Mouse (Mus musculus): Measurements from ENCODE around the gene Ahnak2. TPM values are rescaled to one million over a fixed set of nuclear protein-coding genes. Genes with fewer than 3 reads are reported as not detected.

The Ahnak2 gene
- polyA plus RNA-seq, 1 experiment from 2014 or later = 0.48 TPM

- Histone ChIP-seq H3K36me3 (no peaks in the 10 kb centered on the region), H3K4me1 (peaks cover 24% of the 10 kb centered on the region), H3K4me2 (replicated peaks) (peak overlapping the region; percentile 100), H3K27ac (no peak overlapping the region), H3K27me3 (peaks cover 59% of the 10 kb centered on the region), H3K9me3 (replicated peaks) (no peaks in the 10 kb centered on the region), H3K4me3 (peak overlapping the region; percentile 66; the same call in 1 of the 2 replicates), H3K9ac (no peak overlapping the region; the same call in 1 of the 2 replicates)
- 20% methylated on average over 3 of the region's 3 CpGs for WGBS
- ATAC-seq (ENCODE audit: low FRiP score) = no peak
Observed at GRCm38 (mm10) chr12:112802917-112803316, 460 bp upstream of the Ahnak2 start.

GRCm38 (mm10) chr12:112800476-112800875 lies 2.0 kb downstream of the Ahnak2 start:
- H3K27ac ChIP-seq = no peak overlapping the region
- ATAC-seq (ENCODE audit: low FRiP score) = peak; percentile 47; the same call in 1 of the 2 replicates

GRCm38 (mm10) chr12:112799237-112799970 lies 3.1 kb downstream of the Ahnak2 start:
- H3K36me3 ChIP-seq = no peaks in the 10 kb centered on the region
- no peak overlapping the region for H3K9ac ChIP-seq
- whole genome bisulfite sequencing = 84% methylated on average over 10 of the region's 10 CpGs
- no peak overlapping the region for H3K4me2 ChIP-seq (replicated peaks)
- H3K4me3 ChIP-seq = no peak overlapping the region
- no peak for ATAC-seq (ENCODE audit: low FRiP score)
- H3K27me3 ChIP-seq = peaks cover 47% of the 10 kb centered on the region
- H3K4me1 ChIP-seq = peaks cover 35% of the 10 kb centered on the region
- no peak overlapping the region for H3K27ac ChIP-seq
- no peaks in the 10 kb centered on the region for H3K9me3 ChIP-seq (replicated peaks)

More at GRCm38 (mm10) chr12:112800476-112800875, 2.0 kb downstream of the Ahnak2 start:
- H3K4me1 ChIP-seq = peaks cover 34% of the 10 kb centered on the region
- WGBS = 12% methylated on average over 4 of the region's 4 CpGs
- no peak overlapping the region for H3K4me2 ChIP-seq (replicated peaks)
- H3K36me3 ChIP-seq = no peaks in the 10 kb centered on the region
- H3K27me3 ChIP-seq = peaks cover 50% of the 10 kb centered on the region
- no peaks in the 10 kb centered on the region for H3K9me3 ChIP-seq (replicated peaks)
- H3K9ac ChIP-seq = no peak overlapping the region
- no peak overlapping the region for H3K4me3 ChIP-seq

- ATAC-seq (ENCODE audit: low FRiP score) = no peak
- no peak overlapping the region for H3K4me2 ChIP-seq (replicated peaks)
- peaks cover 47% of the 10 kb centered on the region for H3K27me3 ChIP-seq
- WGBS = 76% methylated on average over 5 of the region's 5 CpGs
- no peaks in the 10 kb centered on the region for H3K36me3 ChIP-seq
- H3K4me3 ChIP-seq = no peak overlapping the region
- no peak overlapping the region for H3K27ac ChIP-seq
- no peak overlapping the region for H3K9ac ChIP-seq
- H3K4me1 ChIP-seq = peaks cover 39% of the 10 kb centered on the region
- no peaks in the 10 kb centered on the region for H3K9me3 ChIP-seq (replicated peaks)
Observed at GRCm38 (mm10) chr12:112798716-112799115, 3.7 kb downstream of the Ahnak2 start.

- no peak overlapping the region for H3K9ac ChIP-seq
- H3K4me1 ChIP-seq = peaks cover 39% of the 10 kb centered on the region
- peaks cover 47% of the 10 kb centered on the region for H3K27me3 ChIP-seq
- H3K4me2 ChIP-seq (replicated peaks) = no peak overlapping the region
- H3K36me3 ChIP-seq = no peaks in the 10 kb centered on the region
- no peak overlapping the region for H3K4me3 ChIP-seq
- H3K9me3 ChIP-seq (replicated peaks) = no peaks in the 10 kb centered on the region
- WGBS = 47% methylated on average over 5 of the region's 5 CpGs
- H3K27ac ChIP-seq = no peak overlapping the region
- ATAC-seq (ENCODE audit: low FRiP score) = no peak
Observed at GRCm38 (mm10) chr12:112798332-112798681, 4.2 kb downstream of the Ahnak2 start.

GRCm38 (mm10) chr12:112797672-112798331 lies 4.7 kb downstream of the Ahnak2 start:
- ATAC-seq (ENCODE audit: low FRiP score) = no peak
- H3K27ac ChIP-seq = no peak overlapping the region
- no peak overlapping the region for H3K4me3 ChIP-seq
- H3K4me1 ChIP-seq = peaks cover 38% of the 10 kb centered on the region
- no peak overlapping the region for H3K4me2 ChIP-seq (replicated peaks)
- no peaks in the 10 kb centered on the region for H3K36me3 ChIP-seq
- peaks cover 43% of the 10 kb centered on the region for H3K27me3 ChIP-seq
- WGBS = 62% methylated on average over 15 of the region's 15 CpGs
- no peak overlapping the region for H3K9ac ChIP-seq
- no peaks in the 10 kb centered on the region for H3K9me3 ChIP-seq (replicated peaks)

- Histone ChIP-seq H3K4me2 (replicated peaks) (no peak overlapping the region), H3K9ac (no peak overlapping the region; the same call in 1 of the 2 replicates), H3K9me3 (replicated peaks) (no peaks in the 10 kb centered on the region), H3K4me3 (no peak overlapping the region), H3K4me1 (peaks cover 28% of the 10 kb centered on the region), H3K27ac (no peak overlapping the region), H3K27me3 (peaks cover 34% of the 10 kb centered on the region), H3K36me3 (no peaks in the 10 kb centered on the region)
- ATAC-seq (ENCODE audit: low FRiP score) = no peak
- 47% methylated on average over 17 of the region's 17 CpGs for WGBS
Observed at GRCm38 (mm10) chr12:112796551-112797510, 5.6 kb downstream of the Ahnak2 start.

- peaks cover 22% of the 10 kb centered on the region for H3K27me3 ChIP-seq
- no peak overlapping the region; the same call in 1 of the 2 replicates for H3K9ac ChIP-seq
- H3K27ac ChIP-seq = no peak overlapping the region
- H3K9me3 ChIP-seq (replicated peaks) = no peaks in the 10 kb centered on the region
- peaks cover 20% of the 10 kb centered on the region for H3K4me1 ChIP-seq
- 71% methylated on average over 18 of the region's 18 CpGs for WGBS
- no peak overlapping the region for H3K4me3 ChIP-seq
- no peak overlapping the region for H3K4me2 ChIP-seq (replicated peaks)
- H3K36me3 ChIP-seq = no peaks in the 10 kb centered on the region
- no peak for ATAC-seq (ENCODE audit: low FRiP score)
Observed at GRCm38 (mm10) chr12:112795466-112796104, 6.9 kb downstream of the Ahnak2 start.

- 83% methylated on average over 5 of the region's 5 CpGs for WGBS
- peaks cover 17% of the 10 kb centered on the region; the same call in 1 of the 2 replicates for H3K27me3 ChIP-seq
- H3K36me3 ChIP-seq = no peaks in the 10 kb centered on the region
- no peak overlapping the region for H3K9ac ChIP-seq
- H3K9me3 ChIP-seq (replicated peaks) = no peaks in the 10 kb centered on the region
- no peak overlapping the region for H3K4me2 ChIP-seq (replicated peaks)
- H3K27ac ChIP-seq = no peak overlapping the region
- no peak for ATAC-seq (ENCODE audit: low FRiP score)
- no peak overlapping the region for H3K4me3 ChIP-seq
- peaks cover 18% of the 10 kb centered on the region for H3K4me1 ChIP-seq
Observed at GRCm38 (mm10) chr12:112794998-112795397, 7.5 kb downstream of the Ahnak2 start.

GRCm38 (mm10) chr12:112794356-112794816 lies 8.1 kb downstream of the Ahnak2 start:
- H3K4me2 ChIP-seq (replicated peaks) = no peak overlapping the region
- ATAC-seq (ENCODE audit: low FRiP score) = no peak
- no peak overlapping the region for H3K27ac ChIP-seq
- no peaks in the 10 kb centered on the region for H3K36me3 ChIP-seq
- no peak overlapping the region for H3K9ac ChIP-seq
- 32% methylated on average over 7 of the region's 7 CpGs for WGBS
- peaks cover 18% of the 10 kb centered on the region for H3K4me1 ChIP-seq
- H3K9me3 ChIP-seq (replicated peaks) = no peaks in the 10 kb centered on the region
- peaks cover 11% of the 10 kb centered on the region; the same call in 1 of the 2 replicates for H3K27me3 ChIP-seq
- no peak overlapping the region for H3K4me3 ChIP-seq

GRCm38 (mm10) chr12:112793601-112794355 lies 8.7 kb downstream of the Ahnak2 start:
- Histone ChIP-seq H3K4me2 (replicated peaks) (no peak overlapping the region), H3K27ac (no peak overlapping the region), H3K27me3 (peaks cover 8% of the 10 kb centered on the region; the same call in 1 of the 2 replicates), H3K36me3 (no peaks in the 10 kb centered on the region), H3K9me3 (replicated peaks) (no peaks in the 10 kb centered on the region), H3K9ac (no peak overlapping the region), H3K4me1 (peaks cover 18% of the 10 kb centered on the region), H3K4me3 (no peak overlapping the region)
- WGBS = 75% methylated on average over 13 of the region's 13 CpGs
- ATAC-seq (ENCODE audit: low FRiP score) = no peak
